Mouse (Mus musculus) layer of hippocampus, adult 2 months (tissue): Measurements from ENCODE around the gene Pitx1. TPM values are rescaled to one million over a fixed set of nuclear protein-coding genes. Genes with fewer than 3 reads are reported as not detected.

Source experiments
- DNase-seq, 2 experiments: peaks; one replicate each; pipeline ENCODE4 v3.0.0; 2022; ENCODE audit warnings: low spot score in 2 of 2
- H3K27ac ChIP-seq: fragments of 200-600 bp; 2 replicates; pipeline ENCODE4 v1.8.1; 2022
- H3K4me3 ChIP-seq: fragments of 200-600 bp; 2 replicates; pipeline ENCODE4 v1.8.1; 2022; ENCODE audit warnings: mild to moderate bottlenecking
- CTCF ChIP-seq: fragments of 200-600 bp; conservative IDR thresholded peaks from 2 replicates; pipeline ENCODE4 v1.8.1; 2022; ENCODE audit warnings: antibody characterized with exemption, mild to moderate bottlenecking, moderate library complexity
- long read RNA-seq, 2 experiments: library from polyadenylated mRNA; stranded (forward); transcript quantifications; one replicate each; pipeline ENCODE4 v2.0.0; 2021; ENCODE audit warnings: borderline mapping rate in 2 of 2
- total RNA-seq, 2 experiments: library from RNA; stranded (reverse); gene quantifications; 2 replicates each; pipeline ENCODE4 v1.2.3; 2021

The Pitx1 gene
- not detected for total RNA-seq
- long read RNA-seq, experiment 1, result 0 reads
- long read RNA-seq, experiment 2, result 0 reads

DNA sequence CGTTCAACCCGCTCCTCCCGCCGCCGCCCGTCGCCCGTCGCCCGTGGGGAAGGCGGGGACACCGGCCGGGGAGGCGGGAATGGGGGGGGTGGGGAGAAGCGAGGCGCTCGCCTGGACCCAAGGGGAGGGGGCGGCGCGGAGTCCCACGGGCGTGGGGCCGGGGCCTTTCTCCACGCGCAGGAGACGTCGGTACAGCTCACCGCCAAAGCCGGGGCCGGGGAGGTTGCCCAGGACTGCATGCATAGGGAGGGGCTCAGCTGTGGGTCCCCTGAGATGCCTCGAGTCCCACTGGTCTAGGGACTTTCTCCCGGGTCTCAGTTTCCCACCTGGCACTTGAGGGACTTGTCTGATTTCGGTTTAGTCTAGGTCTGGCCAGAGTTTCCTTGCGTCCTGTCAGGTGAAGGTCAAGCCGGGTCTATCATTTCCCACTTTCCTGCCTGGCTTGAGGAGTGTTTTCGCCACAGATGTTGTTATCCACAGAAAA, at the start of gene Pitx1:
Pitx1 (minus strand) TSS at position 51 of the 484 bp plus-strand sequence.
- H3K4me3 ChIP-seq, result no peak within 1 kb of the TSS
- no peak within 1 kb of the TSS for H3K27ac ChIP-seq
- no peak for TF ChIP-seq CTCF
- DNase-seq, result no peak

DNA sequence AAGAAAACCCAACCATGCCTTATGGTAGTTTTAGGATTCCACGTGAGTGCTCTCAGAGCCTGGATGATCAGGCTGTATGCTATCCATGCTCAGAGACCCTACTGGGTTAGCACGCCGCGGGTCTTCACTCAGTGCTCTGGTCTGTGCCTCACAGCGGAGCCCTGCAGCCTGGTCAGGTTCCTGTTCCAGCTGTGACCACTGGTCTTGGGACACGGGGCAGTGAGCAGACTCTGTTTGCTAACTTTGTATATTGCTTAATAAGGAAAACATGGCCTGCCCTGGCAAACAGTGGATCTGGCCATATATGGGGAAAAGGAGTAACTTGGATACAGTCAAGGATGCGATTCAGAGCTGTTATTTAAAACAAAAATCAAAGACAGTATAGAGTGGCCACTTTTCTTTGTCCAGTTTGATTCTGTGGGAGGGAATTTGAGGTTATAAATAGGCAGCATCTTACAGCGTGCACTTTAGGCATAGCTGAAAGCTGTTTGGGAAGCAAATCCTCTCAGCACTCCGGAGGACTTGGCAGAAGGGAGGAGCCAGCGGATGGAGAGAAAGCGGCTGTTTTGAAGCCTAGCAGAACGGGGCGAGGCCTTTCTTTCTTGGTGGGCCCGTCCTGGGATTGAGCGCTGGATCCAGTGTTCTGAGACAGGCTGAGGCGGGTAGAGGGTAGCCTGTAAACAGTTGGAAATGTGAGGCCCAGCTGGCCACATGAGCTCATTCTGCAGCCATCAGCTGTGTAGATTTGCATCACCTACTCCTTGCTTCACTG, 45.6 kb upstream of the Pitx1 start:
- no peak overlapping the region for H3K27ac ChIP-seq
- TF ChIP-seq CTCF, result no peak
- DNase-seq, result no peak
- H3K4me3 ChIP-seq, result no peak overlapping the region

- H3K4me3 ChIP-seq, result no peak overlapping the region
- no peak overlapping the region for H3K27ac ChIP-seq
- no peak for TF ChIP-seq CTCF
- DNase-seq, result no peak
Measured at GRCm38 (mm10) chr13:55878353-55878752, 42.4 kb upstream of the Pitx1 start.

- no peak overlapping the region for H3K4me3 ChIP-seq
- H3K27ac ChIP-seq, result no peak overlapping the region
- no peak for DNase-seq
- TF ChIP-seq CTCF, result no peak
Measured at GRCm38 (mm10) chr13:55871410-55871809, 35.4 kb upstream of the Pitx1 start.

DNA sequence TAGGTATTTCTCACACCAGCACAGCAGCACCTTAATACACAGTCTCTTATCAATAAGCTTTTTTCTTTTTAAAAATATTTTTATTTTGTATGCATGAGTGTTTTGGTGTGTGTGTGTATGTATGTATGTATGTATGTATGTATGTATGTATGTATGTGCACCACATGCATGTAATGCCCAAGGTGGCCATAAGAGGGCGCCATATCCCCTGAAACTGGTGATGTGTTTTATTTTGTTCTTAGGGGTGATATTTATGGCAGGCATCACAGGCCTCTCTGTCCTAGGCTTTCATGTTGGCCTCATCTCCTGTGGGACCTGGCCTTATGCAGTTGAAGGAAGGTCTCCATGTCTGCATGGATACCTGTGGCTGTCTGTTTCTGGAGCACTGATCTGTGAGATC, 34.0 kb upstream of the Pitx1 start:
- no peak overlapping the region for H3K4me3 ChIP-seq
- peak; percentile 66 for TF ChIP-seq CTCF
- H3K27ac ChIP-seq, result no peak overlapping the region
- no peak for DNase-seq

DNA sequence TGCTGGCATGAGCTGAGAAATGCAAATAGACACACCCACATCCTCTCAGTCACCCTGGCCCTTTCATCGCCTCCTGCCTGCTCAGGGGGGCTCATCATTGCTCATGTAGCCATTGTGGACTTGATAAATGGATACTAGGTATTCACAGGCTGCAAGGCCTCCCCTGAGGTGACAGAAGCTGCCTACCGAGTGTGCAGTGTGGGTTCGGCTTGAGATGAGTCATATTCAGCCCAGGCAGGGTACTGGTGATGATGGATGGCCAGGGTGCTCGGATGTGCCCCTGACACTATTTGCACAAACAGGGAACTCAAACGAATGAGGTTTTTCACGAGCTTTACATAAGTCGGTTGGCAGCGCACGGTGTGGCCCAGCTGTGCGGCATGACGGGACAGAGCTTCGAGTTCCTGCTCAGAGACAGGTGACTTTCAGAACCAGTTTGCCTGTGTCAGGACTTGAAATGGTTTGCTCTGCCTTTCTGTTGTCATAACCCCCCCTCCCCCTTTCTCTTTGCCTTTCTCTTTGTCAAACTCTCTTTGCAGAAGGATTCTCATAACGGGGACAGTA, 31.6 kb upstream of the Pitx1 start:
- Histone ChIP-seq H3K27ac (no peak overlapping the region), H3K4me3 (no peak overlapping the region)
- TF ChIP-seq CTCF, result no peak
- DNase-seq, result no peak

DNA sequence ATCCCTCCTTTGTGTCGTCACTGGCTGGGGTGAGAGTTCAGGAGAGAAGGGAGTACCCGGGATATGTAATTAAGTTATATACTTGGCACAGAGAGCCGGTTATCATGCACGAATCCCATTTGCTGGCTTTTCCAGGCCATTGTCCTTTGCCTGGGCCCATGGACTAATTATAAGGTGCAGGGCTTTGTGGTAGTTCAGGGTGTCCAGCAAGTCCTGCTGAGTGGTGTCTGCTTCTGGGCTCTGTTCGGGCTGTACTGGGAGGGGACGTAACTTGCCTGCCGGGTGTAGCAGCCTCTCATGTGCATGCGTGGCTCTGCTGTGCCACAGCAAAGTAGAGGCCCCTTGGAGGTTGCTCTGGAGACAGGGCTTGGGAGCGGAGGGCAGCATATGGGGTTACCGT, 24.5 kb upstream of the Pitx1 start:
- Histone ChIP-seq H3K4me3 (no peak overlapping the region), H3K27ac (no peak overlapping the region)
- no peak for TF ChIP-seq CTCF
- no peak for DNase-seq

DNA sequence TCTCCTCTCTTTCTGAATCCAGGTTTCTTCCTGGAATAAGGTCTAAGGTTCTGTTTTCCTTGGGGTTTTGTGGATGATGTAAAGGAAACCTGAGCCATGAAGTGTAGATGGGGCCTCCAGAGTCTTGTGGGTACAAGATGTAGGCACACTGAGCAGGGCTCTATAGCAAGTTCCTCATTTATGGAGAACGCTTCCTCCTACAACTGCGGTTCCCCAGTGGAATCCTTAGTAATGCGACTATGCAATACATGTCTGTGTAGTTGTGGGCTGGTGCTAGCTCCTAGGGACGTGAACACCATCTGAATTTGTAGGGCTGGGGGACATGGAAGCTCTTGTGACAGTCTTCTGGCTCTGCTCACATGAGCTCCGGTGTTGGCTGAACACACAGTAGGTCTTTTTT, 22.5 kb upstream of the Pitx1 start:
- no peak for DNase-seq
- TF ChIP-seq CTCF, result no peak

DNA sequence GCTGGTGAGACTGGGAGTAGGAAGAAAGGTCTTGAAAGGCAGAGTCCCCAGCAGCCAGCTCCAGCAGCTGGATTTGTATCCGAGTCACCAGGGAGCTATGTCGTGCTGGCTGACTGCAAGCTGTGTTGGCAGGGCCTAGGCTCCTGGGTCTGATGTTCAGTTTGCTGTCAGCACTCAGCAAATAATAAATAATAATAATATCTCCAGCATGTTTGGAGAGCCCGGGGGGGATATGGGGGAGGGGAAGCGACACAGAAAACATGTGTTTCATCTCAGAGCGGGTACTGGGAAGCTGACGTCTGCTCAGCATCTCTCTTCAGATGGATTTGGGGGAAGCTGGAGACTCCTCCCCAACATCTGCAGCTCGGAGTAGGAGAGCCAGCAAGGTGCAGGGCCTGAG, 19.8 kb upstream of the Pitx1 start:
- no peak overlapping the region for H3K27ac ChIP-seq
- TF ChIP-seq CTCF, result no peak
- H3K4me3 ChIP-seq, result no peak overlapping the region
- DNase-seq, result no peak

More for the DNA sequence above, 22.5 kb upstream of the Pitx1 start:
- Histone ChIP-seq H3K27ac (no peak overlapping the region), H3K4me3 (no peak overlapping the region)

DNA sequence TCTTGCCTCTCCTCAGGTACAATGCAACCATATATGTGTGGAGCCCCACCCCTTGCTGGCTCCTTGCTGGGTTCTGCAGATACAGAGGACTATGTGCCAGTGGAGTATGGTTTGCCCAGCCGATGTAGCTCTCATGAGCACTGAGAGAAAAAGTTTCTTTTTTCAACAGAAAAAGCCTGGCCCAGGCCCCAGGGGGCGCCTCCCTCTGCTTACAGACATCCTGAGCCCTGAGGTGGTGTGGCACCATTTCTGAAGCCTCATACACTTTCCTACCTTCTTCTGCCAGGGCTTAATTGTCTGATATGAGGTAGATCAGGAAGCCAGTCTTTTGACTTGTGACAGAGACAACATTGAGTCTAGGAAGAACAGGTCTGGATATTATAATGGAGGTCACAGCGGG, 16.2 kb upstream of the Pitx1 start:
- H3K4me3 ChIP-seq, result no peak overlapping the region
- no peak for DNase-seq
- H3K27ac ChIP-seq, result no peak overlapping the region
- TF ChIP-seq CTCF, result peak; percentile 39

- no peak for TF ChIP-seq CTCF
- DNase-seq, result no peak
- no peak overlapping the region for H3K4me3 ChIP-seq
- no peak overlapping the region for H3K27ac ChIP-seq
Measured at GRCm38 (mm10) chr13:55850726-55851125, 14.7 kb upstream of the Pitx1 start.

- Histone ChIP-seq H3K27ac (no peak overlapping the region), H3K4me3 (no peak overlapping the region)
- DNase-seq, result no peak
- TF ChIP-seq CTCF, result no peak
Measured at GRCm38 (mm10) chr13:55848604-55849190, 12.7 kb upstream of the Pitx1 start.

GRCm38 (mm10) chr13:55847805-55848204, 11.8 kb upstream of the Pitx1 start:
- TF ChIP-seq CTCF, result no peak
- H3K4me3 ChIP-seq, result no peak overlapping the region
- no peak for DNase-seq
- no peak overlapping the region for H3K27ac ChIP-seq
